Mouse (Mus musculus) urinary bladder, postnatal 36 days (tissue): ENCODE data around the gene Arid1b.

Experiments
- DNase-seq, 2 experiments: peaks; one replicate each; pipeline ENCODE4 v3.0.0; 2022; ENCODE audit warnings: low spot score in 2 of 2, mixed read lengths in 1 of 2

The Arid1b gene

GRCm38 (mm10) chr17:5377930-5378310 lies 383.8 kb downstream of the Arid1b start:
- DNase-seq: no peak

DNA sequence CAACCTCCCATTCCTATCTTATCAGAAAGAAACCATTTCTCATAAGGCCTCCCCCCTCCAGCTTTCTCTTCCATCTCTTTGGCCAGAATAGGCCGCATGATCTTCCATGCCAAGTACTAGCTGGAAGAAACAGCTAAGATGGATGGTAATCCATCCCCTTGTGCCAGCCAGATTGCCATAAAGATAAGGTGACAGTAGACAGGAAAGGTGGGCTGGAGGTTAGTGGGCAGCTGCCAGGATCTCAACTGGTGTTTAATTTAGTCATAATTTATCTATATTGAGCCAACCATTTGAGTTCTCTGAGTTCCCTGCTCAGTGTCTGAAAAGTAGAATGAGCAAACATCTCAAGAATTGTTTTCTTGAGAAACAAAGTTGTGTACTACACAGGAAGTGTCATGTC lies 391.6 kb downstream of the Arid1b start:
- no peak for DNase-seq

DNA sequence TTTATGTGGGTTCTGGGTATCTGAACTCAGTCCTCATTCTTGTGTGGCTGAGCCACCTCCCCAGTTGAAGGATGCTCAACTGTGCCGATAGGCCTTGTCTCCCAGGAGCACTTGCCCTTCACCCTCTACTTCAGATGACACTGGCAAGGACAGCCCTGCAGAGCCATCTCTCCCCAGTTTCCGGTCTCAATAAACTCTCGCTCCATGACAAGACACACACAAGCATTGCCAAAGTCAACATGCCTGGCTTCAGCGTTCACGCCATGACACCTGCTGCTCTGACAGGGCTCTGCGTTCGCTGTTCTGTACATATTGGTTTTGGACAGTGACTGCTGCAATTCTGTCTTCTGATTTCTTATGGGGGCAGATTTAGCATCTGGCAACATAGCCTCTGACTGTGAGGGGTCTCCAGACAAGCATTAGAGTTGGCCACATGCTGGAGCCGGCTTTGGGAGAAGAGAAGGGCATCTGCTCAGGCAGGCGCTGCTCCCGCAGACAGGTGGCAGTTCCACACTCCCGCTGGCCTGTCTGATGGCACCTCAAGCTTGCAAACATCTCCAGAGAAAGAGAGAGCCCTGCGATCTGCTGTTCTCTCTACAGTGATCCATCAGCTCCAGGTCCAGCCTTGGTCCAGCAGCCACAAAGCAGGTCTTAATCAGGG lies 392.9 kb downstream of the Arid1b start:
- no peak for DNase-seq

GRCm38 (mm10) chr17:5388351-5388750 lies 394.2 kb downstream of the Arid1b start:
- no peak for DNase-seq

DNA sequence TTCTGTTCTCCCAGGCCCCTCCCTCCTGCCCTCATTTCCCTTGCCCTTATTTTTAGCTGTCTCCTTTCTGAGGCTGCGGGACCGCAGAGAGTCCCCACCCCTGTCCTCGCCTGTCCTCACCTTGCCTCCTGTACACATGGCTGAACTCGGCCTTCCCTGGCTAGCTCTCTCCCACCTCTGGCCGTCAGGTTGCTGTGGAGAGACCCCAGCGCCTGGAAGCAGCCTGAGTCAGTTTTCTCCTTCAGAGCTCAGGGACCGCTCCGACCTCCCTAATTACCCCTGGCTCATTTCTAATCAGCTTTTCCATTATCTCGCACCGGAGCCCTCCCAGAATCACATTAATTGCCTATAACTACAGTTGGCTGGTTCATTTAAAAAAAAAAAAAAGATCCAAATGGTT lies 396.6 kb downstream of the Arid1b start:
- no peak for DNase-seq

GRCm38 (mm10) chr17:5395454-5396205 lies 401.5 kb downstream of the Arid1b start:
- DNase-seq: no peak

DNA sequence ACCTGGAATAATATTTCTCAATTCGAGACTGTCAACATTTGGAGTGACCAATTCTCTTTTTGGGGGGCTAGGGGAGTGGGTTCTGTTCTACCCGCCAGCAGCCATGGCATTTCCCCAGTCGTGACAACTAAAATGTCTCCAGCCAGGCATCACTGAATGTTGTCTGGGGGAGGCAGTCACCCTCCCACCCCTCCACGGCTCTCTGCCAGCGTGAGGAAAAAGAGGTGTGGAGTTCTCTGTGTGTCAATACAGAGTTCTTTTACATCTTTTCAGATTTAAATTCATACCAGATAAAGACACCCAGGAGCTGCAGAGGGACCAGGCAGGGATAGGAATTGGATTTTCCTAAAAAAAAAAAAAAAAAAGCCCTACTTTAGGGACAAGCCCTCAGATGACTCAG lies 402.1 kb downstream of the Arid1b start:
- DNase-seq: no peak
